Mouse (Mus musculus) cerebral cortex, adult 2 months (tissue): Measurements from ENCODE around the gene C2cd4c.

Experiments used
- WGBS: fragments of 180-500 bp; shearing (Covaris S2); methylation state at CpG from one replicate; pipeline ENCODE4 v1.1.7; 2018; 5-methylcytosine and 5-hydroxymethylcytosine counted together

C2cd4c gene

DNA sequence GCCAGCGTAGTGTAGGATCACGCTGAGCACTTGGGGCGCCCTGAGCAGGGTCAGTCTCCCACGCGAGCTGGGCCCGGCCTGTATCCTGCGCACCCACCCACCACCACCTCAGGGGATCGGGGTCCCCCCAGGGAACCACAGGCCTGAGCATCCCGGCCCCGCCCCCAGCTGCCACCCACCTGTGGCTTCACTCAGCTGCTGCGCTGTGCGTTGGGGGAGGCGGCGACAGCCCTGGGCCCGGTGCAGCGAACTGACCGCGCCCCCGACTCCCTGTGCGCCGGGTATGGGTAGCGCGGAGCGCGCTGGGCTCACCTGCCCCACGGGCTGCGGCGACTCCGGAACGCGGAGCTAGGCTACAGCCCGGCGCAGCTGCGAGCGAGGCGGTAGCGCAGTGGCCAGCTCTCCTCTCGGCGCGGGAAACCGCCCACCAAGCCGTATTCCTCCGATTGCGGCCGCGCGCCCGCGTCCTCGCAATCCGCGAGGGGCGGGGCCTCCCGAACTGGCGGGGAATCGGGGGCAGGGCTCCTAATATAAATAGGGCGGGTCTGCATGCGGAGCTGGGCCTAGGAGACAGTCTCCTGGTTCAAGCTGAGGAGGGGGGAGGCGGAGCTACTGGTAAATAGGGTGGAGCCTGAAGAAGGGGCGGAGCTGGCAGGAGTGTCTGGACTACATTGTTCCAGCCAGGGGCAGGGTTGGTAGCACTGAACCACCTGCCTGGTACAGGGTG is at the start of gene C2cd4c:
C2cd4c (minus strand) TSS at position 448 of the 727 bp plus-strand sequence.
- 2% methylated on average over 60 of the region's 60 CpGs for WGBS

DNA sequence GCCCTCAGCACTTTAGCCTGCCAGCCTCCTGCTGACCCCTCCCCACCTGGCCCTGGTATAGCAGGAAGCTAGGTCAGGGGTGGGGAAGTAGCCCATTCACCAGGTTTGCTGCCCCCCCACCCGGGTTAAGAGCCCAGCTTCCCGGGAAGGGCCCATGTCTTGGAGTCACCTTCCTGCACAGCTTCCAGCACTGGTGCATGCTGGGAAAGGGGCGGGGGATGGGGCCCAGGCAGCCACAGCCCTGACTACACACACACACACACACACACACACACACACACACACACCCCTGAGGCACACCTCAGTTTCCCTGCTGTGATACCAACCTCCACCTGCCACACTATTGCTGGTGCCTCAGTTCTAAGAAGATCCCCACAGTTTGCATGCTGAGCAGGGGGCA is 48.0 kb upstream of the C2cd4c start:
- WGBS: 60% methylated on average over 3 of the region's 3 CpGs

DNA sequence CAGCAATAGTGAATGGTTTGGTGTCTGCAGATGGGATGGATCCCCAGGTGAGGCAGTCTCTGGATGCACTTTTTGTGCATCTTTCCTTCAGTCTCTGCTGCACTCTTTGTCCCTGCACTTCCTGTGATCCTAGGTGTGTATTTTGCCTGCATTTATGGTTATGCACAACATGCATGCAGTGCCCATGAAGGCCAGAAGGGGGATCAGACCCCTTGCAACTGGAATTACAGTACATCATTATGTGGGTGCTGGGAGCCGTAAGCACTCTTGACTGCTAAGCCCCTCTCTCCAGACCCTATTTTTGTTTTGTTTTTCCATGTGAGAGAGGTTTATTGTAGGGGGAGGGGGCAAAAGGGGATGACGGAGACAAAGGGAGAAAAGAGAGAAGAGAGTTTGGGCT is 46.5 kb upstream of the C2cd4c start:
- WGBS: 83% methylated on average over 2 of the region's 2 CpGs

DNA sequence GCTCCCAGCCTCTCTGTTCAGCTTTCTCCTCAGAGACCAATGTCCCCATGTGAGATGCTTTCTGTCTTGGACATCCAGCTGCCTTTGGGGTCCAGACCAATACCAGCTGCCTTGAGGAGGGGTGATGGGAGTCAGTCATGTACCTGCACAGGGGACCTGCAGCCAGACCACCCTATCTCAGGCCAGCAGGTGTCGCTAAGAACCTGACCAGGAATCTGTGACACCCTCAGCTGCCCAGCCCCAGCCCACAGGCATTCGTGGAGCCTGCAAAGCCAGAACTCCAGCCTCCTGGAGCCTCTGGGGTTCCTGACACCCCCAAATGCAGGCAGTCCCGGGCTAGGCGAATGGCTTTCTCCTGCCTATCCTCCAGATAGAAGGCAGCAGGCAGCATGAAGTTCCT is 45.0 kb upstream of the C2cd4c start:
- 42% methylated on average over 4 of the region's 4 CpGs for WGBS

DNA sequence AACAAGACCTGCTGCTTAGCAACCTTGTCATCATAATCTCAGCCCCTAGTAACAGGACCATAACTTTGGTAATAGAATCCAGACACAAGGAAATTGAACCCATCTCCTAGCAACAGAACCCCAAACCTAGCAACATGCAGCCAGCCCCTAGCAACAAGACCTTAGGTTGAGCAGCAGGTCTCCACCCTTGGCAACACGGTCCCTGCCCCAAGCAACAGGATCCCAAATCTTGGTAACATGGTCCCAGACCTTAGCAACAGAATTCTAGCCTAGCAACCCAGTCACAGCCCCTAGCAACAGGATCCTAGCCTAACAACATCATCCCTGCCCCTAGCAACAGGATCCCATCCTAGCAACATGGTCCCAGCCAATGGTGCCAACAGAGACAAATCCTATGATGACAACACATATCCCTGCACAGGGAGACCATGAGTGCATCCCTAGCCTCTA is 41.1 kb upstream of the C2cd4c start:
- WGBS: 25% methylated on average over 1 of the region's 1 CpGs

DNA sequence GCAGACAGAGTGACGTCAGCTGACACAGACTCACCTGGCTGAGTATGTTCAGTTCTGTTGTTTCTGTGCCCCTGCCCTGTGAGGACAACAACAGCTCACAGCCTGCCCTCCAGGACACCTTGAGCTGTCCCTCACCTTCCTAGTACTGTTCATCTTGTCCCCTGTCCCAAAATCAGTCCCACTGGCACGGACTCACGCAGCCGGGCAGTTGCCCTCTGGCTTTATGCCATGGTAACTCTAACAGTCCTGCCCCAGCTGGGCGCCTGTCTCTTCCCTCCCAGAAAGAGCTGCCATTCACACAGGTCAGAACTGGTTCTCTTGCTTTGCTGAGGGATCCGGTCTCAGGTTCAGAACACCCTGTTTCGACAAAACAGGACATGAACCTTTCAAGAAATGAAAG is 39.0 kb upstream of the C2cd4c start:
- WGBS: 75% methylated on average over 7 of the region's 7 CpGs

DNA sequence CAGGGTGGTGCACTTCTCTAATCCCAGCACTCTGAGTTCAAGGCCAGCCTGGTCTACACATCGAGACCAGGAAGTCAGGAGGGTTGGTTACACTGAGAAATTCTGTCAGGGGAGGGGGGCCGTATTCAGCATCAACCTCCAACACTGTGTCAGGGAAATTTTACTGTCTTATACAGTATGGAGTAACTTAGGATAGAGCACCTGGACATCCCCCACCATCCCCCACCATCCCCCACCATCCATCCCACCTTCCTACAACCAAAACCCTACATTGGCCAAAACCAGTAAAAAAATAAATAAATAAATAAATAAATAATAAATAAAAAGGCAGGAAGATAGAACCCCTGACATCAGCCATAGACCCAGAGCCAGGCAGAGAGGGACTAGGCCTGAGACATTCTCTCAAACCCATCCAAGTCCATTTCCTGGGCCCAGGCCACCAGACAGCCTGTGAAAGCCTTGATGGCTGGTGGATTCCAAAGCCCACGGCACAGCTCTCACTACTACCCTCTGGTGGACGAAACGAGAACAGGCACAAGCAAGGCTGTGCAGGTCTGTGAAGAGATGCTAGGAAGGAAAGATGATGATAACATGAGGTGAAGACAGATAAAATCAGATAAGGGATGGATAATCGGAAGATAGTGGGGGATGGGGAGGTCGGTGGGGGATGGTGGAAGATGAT is 35.4 kb upstream of the C2cd4c start:
- WGBS: 29% methylated on average over 7 of the region's 7 CpGs

DNA sequence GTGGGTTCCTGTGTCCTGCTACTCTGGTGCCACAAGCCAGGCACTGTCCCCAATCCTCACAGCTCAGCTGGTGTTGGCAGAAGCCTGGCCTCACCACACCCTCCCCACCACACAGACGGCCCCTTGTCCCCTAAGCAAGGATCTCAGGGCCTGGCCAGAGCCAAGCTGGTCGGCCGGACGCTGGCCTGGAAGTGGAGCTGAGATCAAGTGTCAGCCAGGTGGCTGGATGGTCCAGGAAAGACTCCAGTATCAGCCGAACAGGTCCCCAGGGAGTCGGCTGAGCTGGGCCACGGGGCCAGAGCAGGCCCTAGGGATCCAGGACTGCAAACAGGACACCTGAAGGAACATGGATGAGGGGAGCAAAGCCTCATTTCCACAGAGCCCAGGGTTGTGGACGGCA is 31.9 kb upstream of the C2cd4c start, which contains the start of gene Odf3l2:
Odf3l2 (minus strand) TSS at position 28 of the 400 bp plus-strand sequence.
- WGBS: 68% methylated on average over 8 of the region's 8 CpGs

DNA sequence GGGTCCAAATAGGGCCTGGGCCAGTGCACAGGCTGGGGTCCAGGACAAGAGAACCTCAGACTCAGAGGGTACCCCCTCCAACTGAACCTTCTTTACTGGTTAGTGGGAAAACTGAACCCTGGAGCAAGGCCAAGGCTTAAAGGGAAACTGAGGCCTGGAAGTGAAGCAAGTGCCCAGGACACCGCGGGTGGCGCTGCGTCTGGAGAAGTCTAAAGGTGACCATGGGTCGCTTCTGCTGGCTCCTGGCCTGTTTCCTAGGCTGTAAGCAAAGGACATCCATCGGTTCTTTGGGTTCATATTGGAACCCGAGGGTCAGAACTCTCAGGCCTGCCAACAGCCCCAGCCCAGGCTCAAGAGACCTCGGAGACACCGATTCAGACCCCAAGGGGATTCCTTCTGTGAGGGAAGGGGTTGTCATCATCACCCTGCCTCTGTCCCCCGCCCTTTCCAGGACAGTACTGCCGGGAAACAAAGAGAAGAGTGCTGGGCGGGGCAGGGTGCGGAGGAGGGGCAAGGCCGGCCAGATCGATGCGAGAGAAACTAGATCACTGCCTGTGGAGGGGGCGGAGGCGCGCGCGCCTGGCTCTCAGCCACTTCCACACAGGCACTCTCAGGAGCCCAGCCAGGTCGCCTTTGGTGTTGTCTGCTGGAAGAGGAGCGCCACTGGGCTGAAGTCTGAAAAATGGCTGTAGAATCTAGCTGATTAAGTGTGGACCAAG is 24.8 kb upstream of the C2cd4c start:
- WGBS: 11% methylated on average over 23 of the region's 23 CpGs

DNA sequence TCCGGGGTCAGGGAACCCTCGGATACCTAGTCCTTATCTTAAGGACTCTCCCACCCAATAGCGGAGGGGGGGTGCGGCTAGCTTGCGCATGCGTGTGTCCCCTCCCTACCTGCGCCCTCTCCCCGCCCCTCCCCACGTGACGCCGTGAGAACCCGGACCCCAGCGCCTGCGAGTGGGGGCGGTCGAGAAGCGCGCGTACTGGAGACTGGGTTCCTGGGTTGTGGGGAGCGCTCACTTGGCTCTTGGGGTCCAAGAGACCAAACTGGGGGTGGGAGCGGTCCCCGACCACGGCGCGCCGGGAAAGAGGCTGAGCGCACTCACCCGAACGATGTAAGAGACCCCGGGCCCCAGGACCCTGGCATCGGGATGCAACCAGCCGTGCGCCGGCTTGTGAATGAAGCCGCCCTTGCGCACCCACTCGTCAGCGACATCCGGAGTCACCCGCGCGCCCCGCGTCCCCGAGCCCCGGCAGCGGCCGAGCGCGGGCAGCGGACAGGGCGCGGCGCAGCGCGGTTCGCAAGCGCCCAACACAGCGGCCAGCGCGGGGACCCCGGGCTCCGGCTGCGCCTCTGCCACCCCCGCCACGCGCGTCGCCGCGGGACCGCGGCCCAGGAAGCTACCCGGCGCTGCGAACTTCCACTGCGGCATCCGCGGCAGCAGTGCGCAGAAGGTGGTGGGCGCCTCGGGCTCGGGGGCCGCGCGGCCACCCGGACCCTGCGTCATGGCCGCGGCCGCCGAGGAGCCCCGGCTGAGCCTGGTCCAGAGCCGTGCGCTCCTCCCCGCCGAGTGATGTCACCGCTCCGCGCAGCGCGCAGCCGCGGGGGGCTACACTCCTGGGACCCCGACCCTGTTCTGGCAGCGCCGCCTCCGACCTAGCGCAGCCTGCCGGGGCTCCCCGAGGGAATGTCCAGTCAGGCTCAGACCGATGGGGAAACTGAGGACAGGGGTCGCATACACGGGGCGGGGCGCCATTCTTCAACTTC is 23.6 kb upstream of the C2cd4c start, which contains the start of gene Shc2:
Shc2 (minus strand) TSS at position 791 of the 983 bp plus-strand sequence.
- WGBS: 1% methylated on average over 113 of the region's 116 CpGs

DNA sequence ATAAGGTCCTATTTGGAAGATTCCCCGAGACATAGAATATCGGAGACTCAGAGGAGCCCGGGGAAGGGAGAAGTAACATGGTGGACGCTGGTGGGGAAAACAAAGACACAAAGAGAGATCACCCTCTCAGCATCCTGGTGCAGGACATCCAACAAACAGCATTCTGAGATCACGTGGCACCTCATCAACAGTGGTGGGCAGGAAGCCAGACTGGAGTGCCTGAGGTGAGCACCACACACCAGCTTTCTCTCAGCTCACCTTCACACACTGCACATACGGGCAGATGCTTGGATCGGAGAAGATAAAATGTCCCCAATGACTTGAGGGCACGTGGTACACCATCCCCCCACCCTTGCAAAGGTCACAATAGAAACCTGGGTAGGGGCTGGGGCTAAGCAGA is 22.5 kb upstream of the C2cd4c start:
- 71% methylated on average over 8 of the region's 8 CpGs for WGBS

DNA sequence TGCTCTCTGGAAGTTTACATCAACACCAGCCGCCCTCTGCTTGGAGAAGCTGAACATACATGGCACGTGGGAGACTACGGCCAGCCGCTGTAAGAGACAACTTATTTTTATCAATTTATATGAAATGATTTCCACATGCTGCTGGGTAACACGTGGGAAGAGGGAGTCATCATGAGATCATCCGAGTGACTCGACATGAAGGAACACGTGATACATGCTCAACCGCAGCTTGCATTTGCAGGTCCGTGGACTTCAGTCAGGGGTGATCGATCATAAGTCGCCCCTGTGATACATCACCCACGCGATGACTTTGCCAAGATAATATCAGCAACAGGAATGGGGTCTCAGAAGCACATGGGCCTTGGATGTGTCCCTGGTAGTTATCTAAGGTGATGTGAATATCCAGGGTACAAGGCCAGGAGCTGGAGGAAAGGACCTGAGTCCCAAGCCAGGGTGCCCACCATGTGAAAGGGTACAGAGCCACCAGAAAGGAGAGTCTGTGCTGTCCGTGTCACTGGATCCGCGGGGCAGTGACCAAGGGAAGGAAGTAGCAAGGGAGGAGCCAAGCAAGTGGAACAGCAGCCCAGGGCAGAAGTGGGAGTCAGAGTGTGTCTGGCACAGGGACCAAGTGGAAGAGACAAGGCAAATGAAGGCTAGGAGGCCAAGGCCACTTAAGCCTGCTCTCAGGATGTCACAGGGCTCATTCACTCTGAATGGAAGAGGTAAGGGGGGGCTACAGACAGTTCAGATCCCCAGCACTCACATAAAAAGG is 19.4 kb upstream of the C2cd4c start:
- WGBS: 60% methylated on average over 17 of the region's 17 CpGs

DNA sequence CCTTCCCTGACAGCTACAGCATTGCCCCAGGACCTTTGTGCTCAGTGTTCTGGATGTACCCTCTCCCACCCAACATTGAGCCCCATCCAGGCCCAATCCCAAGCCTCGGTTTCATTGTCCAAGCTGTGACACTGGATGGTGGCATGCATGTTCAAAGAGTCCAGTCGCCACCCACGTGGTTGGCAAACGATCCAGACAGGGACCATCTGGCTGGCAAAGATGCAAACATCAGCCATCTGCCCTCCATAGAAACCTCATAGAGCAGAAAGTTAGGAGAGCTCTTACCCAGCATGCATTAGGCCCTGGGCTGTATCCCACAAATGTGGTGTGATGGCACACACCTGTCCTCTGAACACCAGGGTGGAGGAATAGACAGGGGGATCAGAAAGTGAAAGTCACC is 17.6 kb upstream of the C2cd4c start:
- 39% methylated on average over 4 of the region's 4 CpGs for WGBS

DNA sequence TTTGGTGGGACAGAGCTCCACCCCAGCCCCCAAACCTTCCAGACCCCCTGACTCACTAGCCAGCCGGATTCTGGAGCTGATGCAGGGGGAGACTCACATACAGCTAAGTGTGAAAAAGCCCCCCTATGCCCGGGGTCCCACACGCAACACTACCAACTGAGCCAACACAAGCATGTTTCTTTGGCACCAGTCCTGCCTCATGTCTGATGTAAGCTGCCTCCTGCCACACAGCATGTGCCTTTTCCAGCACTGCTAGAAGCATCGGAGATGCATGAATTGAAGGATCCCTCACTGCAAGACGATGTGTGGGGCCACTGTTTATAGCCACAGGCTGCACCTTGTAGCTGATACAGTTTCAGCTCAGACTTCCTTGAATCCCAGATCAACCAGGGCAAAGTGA is 14.6 kb upstream of the C2cd4c start:
- 54% methylated on average over 5 of the region's 5 CpGs for WGBS

DNA sequence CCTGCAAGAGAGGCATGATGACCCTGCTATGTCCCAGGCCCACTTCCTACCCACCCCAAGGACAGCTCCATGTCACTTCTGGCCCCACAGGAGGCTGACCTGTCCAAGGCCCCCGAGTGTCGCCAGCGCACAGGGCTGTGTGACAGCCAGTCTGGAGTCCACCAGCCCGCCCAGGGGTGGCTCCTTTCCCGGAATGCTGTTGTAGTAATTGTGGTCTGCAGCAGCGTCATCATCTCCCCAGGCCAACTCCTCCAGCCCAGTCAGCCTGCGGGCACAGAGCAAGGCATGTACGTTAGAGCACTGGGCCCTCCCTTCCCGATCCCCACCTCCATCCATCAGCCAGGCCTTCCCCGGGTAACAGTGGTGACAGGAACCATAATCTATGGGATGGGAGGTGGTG is 12.3 kb upstream of the C2cd4c start:
- 88% methylated on average over 10 of the region's 10 CpGs for WGBS

DNA sequence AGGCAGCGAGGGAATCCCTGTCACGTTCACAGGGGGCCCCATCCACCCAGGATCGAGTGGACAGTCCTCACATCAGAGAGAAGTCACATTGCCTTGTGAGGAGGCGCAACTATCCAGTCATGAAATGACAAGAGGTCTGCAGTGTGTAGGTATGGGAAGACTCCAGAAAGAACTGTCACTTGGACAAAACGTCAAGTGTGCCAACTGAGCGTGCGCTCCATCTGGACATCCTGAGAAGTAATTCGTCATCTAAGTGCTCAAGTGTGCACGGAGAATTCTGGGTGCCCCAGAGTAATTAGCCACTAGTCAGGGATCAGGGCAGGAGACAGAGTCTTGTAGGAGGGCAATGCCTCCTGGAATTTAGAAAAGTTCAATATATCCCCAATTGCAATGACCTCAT is 11.6 kb upstream of the C2cd4c start:
- WGBS: 70% methylated on average over 9 of the region's 9 CpGs

DNA sequence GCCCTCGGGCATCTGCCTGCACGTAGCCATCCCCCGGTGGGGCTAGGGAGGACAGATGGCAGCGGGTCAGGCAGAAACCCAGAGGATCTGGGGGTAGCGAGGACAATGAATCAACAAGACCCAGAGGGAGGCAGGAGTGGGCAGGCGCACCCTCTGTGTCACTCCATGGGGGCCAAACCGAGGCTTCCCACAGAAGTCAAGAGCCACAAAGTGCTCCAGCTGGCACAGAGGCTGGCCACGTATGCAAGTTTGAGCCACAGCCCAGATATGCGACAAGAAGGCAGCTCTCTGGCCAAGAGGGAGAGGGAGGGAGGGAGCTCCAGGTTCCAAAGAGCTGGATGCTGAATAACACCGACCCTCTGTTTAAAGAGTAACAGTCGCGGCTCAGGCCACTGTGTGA is 10.1 kb upstream of the C2cd4c start:
- WGBS: 46% methylated on average over 12 of the region's 12 CpGs

DNA sequence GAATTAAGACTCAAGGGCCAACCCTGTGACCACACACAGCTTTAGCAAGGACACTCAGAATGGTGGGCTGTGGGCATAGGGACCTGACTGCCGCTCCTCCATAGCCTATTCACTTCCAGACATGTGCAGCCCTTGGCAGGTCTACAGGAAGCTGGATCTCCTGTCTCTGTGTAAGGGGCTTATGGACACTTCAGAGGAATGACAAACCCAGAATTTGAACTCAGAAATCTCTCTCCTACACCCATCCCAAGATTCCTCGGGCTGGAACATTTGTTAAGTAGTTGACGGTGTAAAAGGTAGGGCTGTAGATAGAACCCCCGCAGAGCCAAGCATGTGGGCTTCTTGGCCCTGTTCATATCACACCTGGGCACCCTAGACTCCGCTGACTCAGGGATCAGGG is 2.6 kb upstream of the C2cd4c start:
- 83% methylated on average over 5 of the region's 5 CpGs for WGBS

DNA sequence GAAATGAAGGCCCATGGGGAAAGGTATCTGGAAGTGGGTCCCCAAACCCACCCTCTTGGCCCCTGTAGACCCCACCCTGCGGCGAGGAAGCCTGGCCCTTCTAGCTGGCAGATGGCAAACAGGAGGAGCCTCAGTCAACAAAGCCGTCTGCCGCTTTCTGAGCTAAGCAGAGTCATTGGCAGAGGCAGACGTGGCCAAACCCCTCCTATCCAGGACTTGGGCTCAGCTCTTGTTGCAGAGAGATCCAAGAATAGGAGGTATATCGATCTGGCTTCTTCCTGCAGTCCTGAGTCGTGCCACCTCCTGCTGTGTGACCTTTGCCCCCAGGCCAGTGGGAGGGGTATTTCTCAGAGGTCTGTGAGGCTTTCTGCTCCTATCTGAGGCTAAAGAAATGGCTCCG is 2.0 kb upstream of the C2cd4c start:
- WGBS: 12% methylated on average over 8 of the region's 8 CpGs

DNA sequence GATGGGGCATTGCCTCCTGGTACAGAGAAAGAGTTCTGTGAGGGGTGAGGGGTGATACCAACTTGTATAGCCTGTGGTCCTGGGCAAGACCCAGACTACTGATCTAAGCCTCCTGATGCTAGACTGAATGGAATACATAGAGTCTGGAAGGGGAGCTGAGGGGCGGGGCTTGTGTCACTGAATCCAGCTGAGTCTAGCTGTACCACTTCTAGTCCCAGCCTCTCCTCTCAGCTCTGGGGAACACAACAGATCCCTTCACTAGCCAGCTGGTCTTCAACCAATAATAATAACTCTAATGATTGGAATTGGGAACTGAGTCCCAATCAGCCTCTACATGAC is 449 bp upstream of the C2cd4c start:
- 79% methylated on average over 1 of the region's 1 CpGs for WGBS
